Mouse (Mus musculus): Measurements from ENCODE around the gene Psmd9. TPM values are rescaled to one million over a fixed set of nuclear protein-coding genes. Genes with fewer than 3 reads are reported as not detected.

The Psmd9 gene
- polyA plus RNA-seq, 1 experiment from 2014 or later: 51.4 TPM

DNA sequence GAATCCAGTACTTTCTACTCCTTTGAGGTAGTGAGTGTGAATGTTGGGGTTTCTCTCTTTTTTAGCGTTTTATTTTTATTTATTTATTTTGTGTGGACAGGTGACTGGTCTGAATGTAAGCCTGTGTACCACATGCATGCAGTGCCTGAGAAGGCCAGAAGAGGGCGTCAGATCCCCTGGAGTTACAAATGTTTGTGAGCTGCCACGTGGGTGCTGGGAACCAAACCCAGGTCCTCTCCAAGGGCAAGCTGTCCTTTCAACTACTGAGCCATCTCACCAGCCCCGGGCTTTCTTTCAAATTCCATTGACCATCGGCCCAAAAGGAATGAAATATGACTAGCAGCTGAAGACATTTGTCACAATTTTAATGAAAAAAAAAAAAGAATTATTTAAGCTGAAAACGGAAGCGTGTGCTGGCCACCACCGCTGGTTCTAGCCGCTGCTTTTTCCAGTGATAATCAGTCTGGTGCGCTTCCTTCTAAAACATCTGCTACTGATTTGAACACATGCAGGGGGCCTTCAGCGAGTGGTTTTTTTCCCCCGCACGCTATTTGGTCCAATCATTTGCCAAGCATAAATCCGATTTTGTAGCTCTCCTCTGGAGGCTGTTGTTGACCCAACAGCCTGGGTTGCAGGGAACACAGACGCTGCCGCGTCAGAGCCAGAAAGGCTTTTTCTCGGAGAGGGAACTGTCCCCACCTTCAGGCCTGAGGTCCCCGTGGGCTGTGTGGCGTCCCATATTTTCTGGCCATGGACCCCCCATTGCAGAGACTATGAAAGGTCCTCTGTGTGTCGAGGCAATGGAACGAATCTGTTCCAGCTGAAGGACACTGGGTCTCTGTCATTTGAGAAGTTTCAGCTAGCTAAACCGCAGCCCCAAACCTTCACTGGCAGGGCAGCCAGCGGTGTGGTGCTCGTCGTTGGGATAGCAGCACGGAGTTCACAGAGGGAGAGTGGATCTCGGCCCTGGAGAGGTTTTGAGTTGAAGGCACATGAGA, 99.6 kb downstream of the Psmd9 start:
- TF ChIP-seq EP300 (optimal IDR thresholded peaks at IDR 0.05) (no peak), CTCF (IDR thresholded peaks at IDR 0.05; ENCODE audit: low read depth) (no peak)
- no peaks in the 10 kb centered on the region for H3K27me3 ChIP-seq (ENCODE audit: control insufficient read depth, insufficient read depth, low read length)
- 81% methylated on average over 28 of the region's 28 CpGs for WGBS
- DNase-seq (ENCODE audit: low spot score) (no peak), ATAC-seq (ENCODE audit: low FRiP score, low TSS enrichment) (no peak)
- no peak overlapping the region for H3K9ac ChIP-seq (ENCODE audit: low read length)
- no peaks in the 10 kb centered on the region for H3K4me1 ChIP-seq (replicated peaks; ENCODE audit: control insufficient read depth, insufficient read depth)
- no peaks in the 10 kb centered on the region for H3K36me3 ChIP-seq (ENCODE audit: control insufficient read depth, insufficient read depth, low read length)
- no peak overlapping the region for H3K27ac ChIP-seq (replicated peaks)
- no peak overlapping the region for H3K4me2 ChIP-seq (replicated peaks; ENCODE audit: low read depth)
- no peak overlapping the region for H3K4me3 ChIP-seq (ENCODE audit: low read depth, low read length)
- H3K9me3 ChIP-seq (ENCODE audit: control insufficient read depth, low read length): no peaks in the 10 kb centered on the region

DNA sequence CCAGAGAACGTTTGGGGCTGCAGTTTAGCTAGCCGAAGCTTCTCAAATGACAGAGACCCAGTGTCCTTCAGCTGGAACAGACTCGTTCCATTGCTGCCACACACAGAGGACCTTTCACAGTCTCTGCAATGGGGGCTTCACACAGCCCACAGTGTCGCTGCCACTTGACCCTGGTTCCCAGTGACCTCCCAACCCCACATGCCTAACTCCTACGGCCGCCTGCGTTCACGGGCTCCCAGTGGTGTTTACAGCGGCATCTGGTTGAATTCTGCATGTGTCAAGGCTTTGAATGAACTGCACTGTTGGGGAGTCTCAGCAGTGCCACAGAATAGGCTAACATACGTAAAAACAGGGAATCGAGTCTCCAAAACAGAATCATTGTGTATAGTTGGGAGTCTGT, 101.7 kb downstream of the Psmd9 start:
- Histone ChIP-seq H3K9ac (ENCODE audit: low read length) (no peak overlapping the region), H3K9me3 (ENCODE audit: control insufficient read depth, low read length) (no peaks in the 10 kb centered on the region), H3K36me3 (ENCODE audit: control insufficient read depth, insufficient read depth, low read length) (no peaks in the 10 kb centered on the region), H3K4me2 (replicated peaks; ENCODE audit: low read depth) (no peak overlapping the region), H3K27ac (replicated peaks) (no peak overlapping the region), H3K4me3 (ENCODE audit: low read depth, low read length) (no peak overlapping the region), H3K4me1 (replicated peaks; ENCODE audit: control insufficient read depth, insufficient read depth) (no peaks in the 10 kb centered on the region), H3K27me3 (ENCODE audit: control insufficient read depth, insufficient read depth, low read length) (no peaks in the 10 kb centered on the region)
- 58% methylated on average over 11 of the region's 11 CpGs for WGBS
- ATAC-seq (ENCODE audit: low FRiP score, low TSS enrichment): no peak
- no peak for TF ChIP-seq EP300 (optimal IDR thresholded peaks at IDR 0.05)
- TF ChIP-seq CTCF (IDR thresholded peaks at IDR 0.05; ENCODE audit: low read depth): no peak
- DNase-seq (ENCODE audit: low spot score): no peak

DNA sequence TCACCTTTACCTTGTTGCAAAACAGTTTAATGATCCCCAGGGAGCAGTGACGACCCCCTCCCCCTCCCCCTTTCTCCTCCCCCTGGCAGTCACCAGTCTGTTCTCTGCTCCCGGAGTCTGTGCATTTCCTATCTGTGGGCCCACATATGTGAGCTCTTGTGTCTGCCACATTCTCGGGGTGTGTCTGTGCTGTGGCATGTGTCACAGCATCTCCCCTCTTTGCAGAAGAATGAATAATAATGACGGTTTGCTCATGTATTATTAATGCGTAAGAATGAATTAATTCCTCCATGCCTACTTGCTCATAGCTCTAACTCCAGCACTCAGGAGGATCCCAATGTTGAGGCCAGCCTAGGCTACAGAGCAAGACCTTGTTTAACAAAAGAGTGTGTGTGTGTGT, 103.7 kb downstream of the Psmd9 start:
- no peak for ATAC-seq (ENCODE audit: low FRiP score, low TSS enrichment)
- Histone ChIP-seq H3K36me3 (ENCODE audit: control insufficient read depth, insufficient read depth, low read length) (no peaks in the 10 kb centered on the region), H3K4me1 (replicated peaks; ENCODE audit: control insufficient read depth, insufficient read depth) (no peaks in the 10 kb centered on the region), H3K9ac (ENCODE audit: low read length) (no peak overlapping the region), H3K27me3 (ENCODE audit: control insufficient read depth, insufficient read depth, low read length) (no peaks in the 10 kb centered on the region), H3K4me3 (ENCODE audit: low read depth, low read length) (no peak overlapping the region), H3K4me2 (replicated peaks; ENCODE audit: low read depth) (no peak overlapping the region), H3K27ac (replicated peaks) (no peak overlapping the region), H3K9me3 (ENCODE audit: control insufficient read depth, low read length) (no peaks in the 10 kb centered on the region)
- WGBS: 70% methylated on average over 5 of the region's 5 CpGs
- TF ChIP-seq EP300 (optimal IDR thresholded peaks at IDR 0.05) (no peak), CTCF (IDR thresholded peaks at IDR 0.05; ENCODE audit: low read depth) (no peak)
- no peak for DNase-seq (ENCODE audit: low spot score)

DNA sequence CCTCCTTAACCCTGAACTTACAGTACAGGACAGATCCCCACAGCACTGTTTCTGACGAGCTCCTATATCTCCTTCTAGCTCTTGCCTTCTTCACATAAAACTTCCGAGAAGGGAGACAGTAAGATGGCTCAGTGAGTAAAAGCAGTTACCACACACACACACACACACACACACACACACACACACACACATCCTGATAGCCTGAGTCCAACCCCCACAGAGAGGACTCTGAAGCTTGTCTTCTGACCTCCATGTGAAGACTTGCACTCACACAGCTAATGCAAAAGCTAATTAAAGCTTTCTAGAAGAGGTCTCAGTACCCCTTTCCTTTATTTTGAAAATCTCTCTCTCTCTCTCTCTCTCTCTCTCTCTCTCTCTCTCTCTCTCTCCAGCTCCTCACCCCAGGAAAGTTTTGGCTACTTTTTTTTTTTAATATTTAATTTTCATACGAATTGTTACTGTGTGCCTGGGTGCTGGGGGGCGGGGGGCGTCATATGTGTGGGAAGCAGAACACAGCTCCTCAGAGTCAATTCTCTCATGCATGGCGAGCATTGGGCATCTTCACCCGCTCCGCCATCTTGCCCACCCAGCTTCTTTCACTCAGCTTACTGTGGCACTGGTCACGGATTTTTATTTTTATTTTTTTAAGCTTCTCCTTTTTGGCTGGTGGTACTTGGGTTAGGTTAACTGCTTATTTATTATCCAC, 107.6 kb downstream of the Psmd9 start:
- Histone ChIP-seq H3K27ac (replicated peaks) (no peak overlapping the region), H3K36me3 (ENCODE audit: control insufficient read depth, insufficient read depth, low read length) (no peaks in the 10 kb centered on the region), H3K4me1 (replicated peaks; ENCODE audit: control insufficient read depth, insufficient read depth) (no peaks in the 10 kb centered on the region), H3K4me2 (replicated peaks; ENCODE audit: low read depth) (no peak overlapping the region), H3K4me3 (ENCODE audit: low read depth, low read length) (no peak overlapping the region), H3K9ac (ENCODE audit: low read length) (no peak overlapping the region), H3K27me3 (ENCODE audit: control insufficient read depth, insufficient read depth, low read length) (no peaks in the 10 kb centered on the region), H3K9me3 (ENCODE audit: control insufficient read depth, low read length) (no peaks in the 10 kb centered on the region)
- no peak for TF ChIP-seq EP300 (optimal IDR thresholded peaks at IDR 0.05)
- TF ChIP-seq CTCF (IDR thresholded peaks at IDR 0.05; ENCODE audit: low read depth): no peak
- ATAC-seq (ENCODE audit: low FRiP score, low TSS enrichment): no peak
- 76% methylated on average over 9 of the region's 9 CpGs for WGBS
- no peak for DNase-seq (ENCODE audit: low spot score)

DNA sequence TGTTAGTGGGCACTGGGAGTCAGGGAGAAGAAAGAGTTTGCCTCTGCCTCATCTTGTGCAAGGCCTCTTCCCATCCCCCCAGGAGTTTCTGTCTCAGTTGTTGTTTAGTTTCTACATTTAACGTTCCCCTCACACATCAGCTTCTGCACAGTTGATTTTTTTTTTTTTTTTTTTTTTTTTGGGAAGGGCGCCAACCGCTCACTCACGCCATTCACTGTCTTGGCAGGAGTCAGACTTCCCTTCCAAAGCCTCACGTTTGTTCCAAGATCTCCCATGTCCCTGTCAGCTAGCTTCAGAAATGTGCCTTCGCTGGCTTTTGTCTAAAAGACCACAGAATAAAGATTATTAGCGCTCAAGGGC, 108.1 kb downstream of the Psmd9 start:
- no peak for TF ChIP-seq CTCF (IDR thresholded peaks at IDR 0.05; ENCODE audit: low read depth)
- TF ChIP-seq EP300 (optimal IDR thresholded peaks at IDR 0.05): no peak

GRCm38 (mm10) chr5:123277704-123278103, 108.5 kb downstream of the Psmd9 start:
- Histone ChIP-seq H3K27me3 (ENCODE audit: control insufficient read depth, insufficient read depth, low read length) (no peaks in the 10 kb centered on the region), H3K4me1 (replicated peaks; ENCODE audit: control insufficient read depth, insufficient read depth) (no peaks in the 10 kb centered on the region), H3K36me3 (ENCODE audit: control insufficient read depth, insufficient read depth, low read length) (no peaks in the 10 kb centered on the region), H3K4me3 (ENCODE audit: low read depth, low read length) (no peak overlapping the region), H3K4me2 (replicated peaks; ENCODE audit: low read depth) (no peak overlapping the region), H3K9ac (ENCODE audit: low read length) (no peak overlapping the region), H3K27ac (replicated peaks) (no peak overlapping the region), H3K9me3 (ENCODE audit: control insufficient read depth, low read length) (no peaks in the 10 kb centered on the region)
- TF ChIP-seq EP300 (optimal IDR thresholded peaks at IDR 0.05) (no peak), CTCF (IDR thresholded peaks at IDR 0.05; ENCODE audit: low read depth) (no peak)
- DNase-seq (ENCODE audit: low spot score) (no peak), ATAC-seq (ENCODE audit: low FRiP score, low TSS enrichment) (no peak)
- 61% methylated on average over 4 of the region's 4 CpGs for WGBS

More for the DNA sequence above, 108.1 kb downstream of the Psmd9 start:
- H3K4me1 ChIP-seq (replicated peaks; ENCODE audit: control insufficient read depth, insufficient read depth): no peaks in the 10 kb centered on the region
- H3K9ac ChIP-seq (ENCODE audit: low read length): no peak overlapping the region
- no peak overlapping the region for H3K4me2 ChIP-seq (replicated peaks; ENCODE audit: low read depth)
- DNase-seq (ENCODE audit: low spot score) (no peak), ATAC-seq (ENCODE audit: low FRiP score, low TSS enrichment) (no peak)
- H3K27ac ChIP-seq (replicated peaks): no peak overlapping the region
- H3K9me3 ChIP-seq (ENCODE audit: control insufficient read depth, low read length): no peaks in the 10 kb centered on the region
- no peaks in the 10 kb centered on the region for H3K27me3 ChIP-seq (ENCODE audit: control insufficient read depth, insufficient read depth, low read length)
- WGBS: 37% methylated on average over 7 of the region's 7 CpGs
- no peaks in the 10 kb centered on the region for H3K36me3 ChIP-seq (ENCODE audit: control insufficient read depth, insufficient read depth, low read length)
- H3K4me3 ChIP-seq (ENCODE audit: low read depth, low read length): no peak overlapping the region
